Mouse (Mus musculus) B cell, adult 67 days (primary cell): Measurements from ENCODE around the gene Pde9a. TPM values are rescaled to one million over a fixed set of nuclear protein-coding genes. Genes with fewer than 3 reads are reported as not detected.

Experiments used
- total RNA-seq, 2 experiments: library from RNA; stranded (reverse); gene quantifications; 4 replicates each; pipeline ENCODE4 v1.2.4; 2023

The Pde9a gene
- under 1 TPM in 1 of 2 experiments, not detected in 1; 0.70 TPM for total RNA-seq

DNA sequence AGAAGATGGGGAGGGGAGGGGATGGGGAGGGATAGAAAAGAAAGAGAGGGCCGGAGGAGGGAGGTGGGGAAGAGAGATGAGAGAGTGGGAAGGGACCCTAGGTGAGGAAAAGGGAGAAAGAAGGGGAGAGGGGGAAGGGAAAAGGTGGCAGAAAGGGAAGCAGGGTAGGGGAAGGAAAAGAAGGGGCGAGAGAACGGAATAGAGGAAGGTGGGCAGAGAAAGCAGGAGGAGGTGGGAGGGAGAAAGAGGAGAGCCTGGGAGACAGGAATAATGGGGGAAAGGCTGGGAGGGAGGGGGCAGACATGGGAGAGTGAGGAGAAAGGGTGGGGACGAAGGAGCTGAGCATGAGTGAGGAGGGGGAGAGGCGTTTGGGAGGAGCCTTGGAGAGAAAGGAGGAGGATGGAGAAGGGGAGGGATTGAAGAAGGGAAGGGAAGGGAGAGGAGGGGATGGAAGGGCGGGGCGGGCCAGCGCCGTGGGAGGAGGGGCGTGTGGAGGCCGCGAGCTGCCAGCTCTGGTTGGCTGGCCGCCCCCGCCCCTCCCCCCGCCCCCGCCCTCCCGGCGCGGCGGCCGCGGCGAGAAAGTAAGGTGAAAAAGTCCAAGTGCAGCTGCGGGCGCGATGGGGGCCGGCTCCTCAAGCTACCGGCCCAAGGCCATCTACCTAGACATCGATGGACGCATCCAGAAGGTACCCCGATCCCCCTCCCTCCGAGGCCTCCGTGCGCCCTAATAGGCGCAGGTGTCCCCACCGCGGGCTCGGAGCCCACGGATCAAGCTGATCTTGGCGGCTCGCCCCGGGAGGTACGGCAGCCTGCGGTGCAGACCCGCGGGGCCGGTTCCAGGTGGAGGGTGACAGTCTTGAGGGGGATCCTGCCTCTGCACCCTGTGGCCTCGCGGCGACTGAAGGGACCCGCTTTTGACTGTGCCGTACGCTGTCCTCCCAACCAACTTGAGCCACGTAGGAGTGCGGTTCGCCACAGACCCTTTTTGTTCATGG is at the start of gene Pde9a:
Gene Pde9a, plus strand, starts transcription at position 540 of the 995 bp plus-strand sequence.

DNA sequence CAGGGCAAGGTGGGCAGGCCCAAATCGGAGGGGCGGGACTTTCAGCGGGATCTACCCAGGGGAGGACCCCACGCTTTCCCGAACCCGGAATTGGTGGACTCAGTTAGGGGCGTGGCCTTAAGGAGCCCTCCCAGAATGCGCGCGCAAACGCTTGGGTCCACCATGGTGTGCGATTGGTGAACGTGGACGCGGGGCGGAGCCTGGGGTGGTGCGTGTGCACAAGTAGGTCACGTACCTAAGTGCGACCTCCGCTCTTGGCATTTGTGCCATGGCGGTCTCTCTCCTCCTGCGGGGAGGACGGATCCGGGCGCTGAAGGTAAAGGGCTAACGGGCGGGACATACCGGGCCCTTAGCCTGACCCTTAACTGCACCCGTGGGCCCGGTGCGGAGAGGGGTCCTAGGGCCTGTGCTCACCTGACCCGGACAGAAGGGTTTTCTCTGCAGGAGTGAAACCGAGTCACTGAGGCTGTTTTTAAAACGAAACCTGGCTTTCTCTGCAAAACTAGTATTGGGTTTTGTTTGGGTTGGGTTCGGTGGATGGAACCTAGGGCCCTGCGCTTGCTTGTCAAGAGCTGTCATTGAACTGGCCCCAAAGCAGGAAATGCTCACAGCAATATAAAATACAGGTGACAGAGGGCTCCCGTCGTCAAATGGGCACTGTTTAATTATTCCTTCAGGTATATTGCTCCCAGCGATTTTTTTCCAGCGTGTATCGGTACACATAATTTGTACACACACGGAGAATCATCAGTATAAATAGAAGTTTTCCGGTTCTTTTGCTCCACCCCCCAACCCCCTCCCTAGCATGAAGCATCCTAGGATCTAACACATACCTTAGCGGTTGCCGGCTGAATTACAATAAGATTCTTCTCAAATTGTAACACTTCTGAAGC is 134.2 kb downstream of the Pde9a start, which contains the start of the genes Wdr4 and Ndufv3:
Gene Wdr4, minus strand, starts transcription at position 35 of the 893 bp plus-strand sequence.
Gene Ndufv3, plus strand, starts transcription at position 170 of the 893 bp plus-strand sequence.

Other genes with a start within 250 kb of the Pde9a start
- not detected for gene Tff2, start 241.9 kb upstream of the Pde9a start, total RNA-seq
- gene Tff1, start 220.9 kb upstream of the Pde9a start, total RNA-seq, result not detected
- gene Tmprss3, start 187.2 kb upstream of the Pde9a start, total RNA-seq, result under 1 TPM; 0.23 to 0.65 TPM
- under 1 TPM; 0.09 to 0.29 TPM for gene Ubash3a, start 178.3 kb upstream of the Pde9a start, total RNA-seq
- under 1 TPM in 1 of 2 experiments, not detected in 1; 0.73 TPM for gene Rsph1, start 108.8 kb upstream of the Pde9a start, total RNA-seq
- gene Slc37a1, start 99.4 kb upstream of the Pde9a start, total RNA-seq, result 10 to 100 TPM; 42.8 to 46.5 TPM
- gene Wdr4, start 133.8 kb downstream of the Pde9a start, total RNA-seq, result 10 to 100 TPM; 29.8 to 33.8 TPM
- gene Ndufv3, start 133.9 kb downstream of the Pde9a start, total RNA-seq, result 100 to 1,000 TPM in 1 of 2 experiments, 10 to 100 TPM in 1; 73.5 to 102 TPM
- 10 to 100 TPM; 33.2 to 37.4 TPM for gene Pknox1, start 178.5 kb downstream of the Pde9a start, total RNA-seq